Mouse (Mus musculus) frontal cortex, postnatal 14 days (tissue): Measurements from ENCODE around the gene Efna2.
A peak's percentile ranks its signal among the peaks of the same experiment; 100 is the strongest.
"Not testable (repeated sequence)": the region's sequence is repeated elsewhere in the genome, so short reads cannot be mapped to it uniquely, and the experiment has no call there.

Experiments
- DNase-seq, 2 experiments: peaks; one replicate each; pipeline ENCODE4 v3.0.0; 2022; ENCODE audit warnings: low spot score in 2 of 2

Efna2 gene

GRCm38 (mm10) chr10:80154384-80154783, 24.9 kb upstream of the Efna2 start:
- DNase-seq, result no peak

- peak in 1 of 2 experiments; percentile 10 for DNase-seq
Observed at GRCm38 (mm10) chr10:80155277-80155676, 24.0 kb upstream of the Efna2 start.

GRCm38 (mm10) chr10:80156002-80156751, 23.1 kb upstream of the Efna2 start:
- DNase-seq, result peak in 1 of 2 experiments; percentile 15

- no peak for DNase-seq
Observed at GRCm38 (mm10) chr10:80156752-80157053, 22.6 kb upstream of the Efna2 start.

- DNase-seq, result no peak
Observed at GRCm38 (mm10) chr10:80157141-80157929, 21.9 kb upstream of the Efna2 start.

GRCm38 (mm10) chr10:80158307-80158986, 20.8 kb upstream of the Efna2 start:
- no peak for DNase-seq

GRCm38 (mm10) chr10:80159021-80159560, 20.2 kb upstream of the Efna2 start:
- DNase-seq, result no peak

GRCm38 (mm10) chr10:80159561-80160454, 19.5 kb upstream of the Efna2 start:
- peak; percentile 98 to 100 for DNase-seq

- DNase-seq, result peak in 1 of 2 experiments; percentile 69
Observed at GRCm38 (mm10) chr10:80160455-80161371, 18.6 kb upstream of the Efna2 start.

- DNase-seq, result no peak
Observed at GRCm38 (mm10) chr10:80161522-80162242, 17.6 kb upstream of the Efna2 start.

- no peak for DNase-seq
Observed at GRCm38 (mm10) chr10:80162243-80162608, 17.1 kb upstream of the Efna2 start.

GRCm38 (mm10) chr10:80162716-80163299, 16.5 kb upstream of the Efna2 start:
- DNase-seq, result no peak

- no peak for DNase-seq
Observed at GRCm38 (mm10) chr10:80163721-80164120, 15.6 kb upstream of the Efna2 start.

- no peak for DNase-seq
Observed at GRCm38 (mm10) chr10:80164161-80164997, 14.9 kb upstream of the Efna2 start.

- DNase-seq, result peak; percentile 95 to 96
Observed at GRCm38 (mm10) chr10:80164998-80165344, 14.3 kb upstream of the Efna2 start.

- no peak for DNase-seq
Observed at GRCm38 (mm10) chr10:80165392-80166128, 13.7 kb upstream of the Efna2 start, which contains the start of gene Cirbp. Cirbp (plus strand) TSS chr10:80165985.

- not testable (repeated sequence) for DNase-seq
Observed at GRCm38 (mm10) chr10:80166136-80166535, 13.1 kb upstream of the Efna2 start.
